Mouse (Mus musculus) midbrain, embryonic 11.5 days (tissue): ENCODE results near the gene Lef1. TPM values are rescaled to one million over a fixed set of nuclear protein-coding genes. Genes with fewer than 3 reads are reported as not detected.
A peak's percentile ranks its signal among the peaks of the same experiment; 100 is the strongest.

ENCODE experiments used
- ATAC-seq: fragments of 200-750 bp; cut with Nextera tagmentation; 2 replicates; pipeline ENCODE4 v1.8.0; 2017; ENCODE audit warnings: moderate TSS enrichment, moderate library complexity; ENCODE audit not compliant: low FRiP score
- DNase-seq: peaks from one replicate; pipeline ENCODE4 v3.0.0; 2015; ENCODE audit warnings: low spot score; ENCODE audit errors: missing footprints
- H3K27ac ChIP-seq: fragments of 300-500 bp; sonication (generic); 2 replicates; pipeline ENCODE4 v1.5.1; 2014; ENCODE audit warnings: low read depth, low read length
- H3K27me3 ChIP-seq: fragments of 300-500 bp; sonication (generic); 2 replicates; pipeline ENCODE4 v1.6.1; 2014; ENCODE audit warnings: mild to moderate bottlenecking, low read length, moderate library complexity, mixed read lengths; ENCODE audit not compliant: control insufficient read depth, insufficient read depth
- H3K36me3 ChIP-seq: fragments of 300-500 bp; sonication (generic); 2 replicates; pipeline ENCODE4 v1.6.1; 2014; ENCODE audit warnings: mild to moderate bottlenecking, low read length, moderate library complexity, mixed read lengths; ENCODE audit not compliant: control insufficient read depth, insufficient read depth
- H3K4me1 ChIP-seq: fragments of 300-500 bp; sonication (generic); 2 replicates; pipeline ENCODE4 v1.6.1; 2014; ENCODE audit warnings: low read length; ENCODE audit not compliant: control insufficient read depth, insufficient read depth
- H3K4me2 ChIP-seq: fragments of 300-500 bp; sonication (generic); 2 replicates; pipeline ENCODE4 v1.6.1; 2014; ENCODE audit warnings: mild to moderate bottlenecking, moderate library complexity
- H3K4me3 ChIP-seq: fragments of 300-500 bp; sonication (generic); 2 replicates; pipeline ENCODE4 v1.5.1; 2014; ENCODE audit warnings: low read depth, low read length
- H3K9ac ChIP-seq: fragments of 300-500 bp; sonication (generic); 2 replicates; pipeline ENCODE4 v1.6.1; 2014; ENCODE audit warnings: low read length
- H3K9me3 ChIP-seq: fragments of 300-500 bp; sonication (generic); 2 replicates; pipeline ENCODE4 v1.6.1; 2016; ENCODE audit warnings: low read length; ENCODE audit not compliant: control insufficient read depth
- WGBS: fragments of 180-500 bp; shearing (Covaris S2); extraction: QIAGEN DNeasy Blood & Tissue Kit; methylation state at CpG from one replicate; pipeline ENCODE4 v1.1.7; 2014; 5-methylcytosine and 5-hydroxymethylcytosine counted together
- polyA plus RNA-seq: library from polyadenylated mRNA; unstranded; fragments of >200 nt; fragmentation: Nextera tagmentation; extraction: Ambion mirVana; gene quantifications from 2 replicates; pipeline ENCODE4 v1.2.1, GENCODE M21; 2014

Lef1 gene
- polyA plus RNA-seq, 1 experiment from 2014 or later = 66.9 TPM

GRCm38 (mm10) chr3:131271157-131271556 lies 160.9 kb downstream of the Lef1 start:
- Histone ChIP-seq H3K4me1 (peaks cover 17% of the 10 kb centered on the region), H3K36me3 (no peaks in the 10 kb centered on the region), H3K9ac (peak overlapping the region; percentile 70), H3K27ac (no peak overlapping the region), H3K9me3 (no peaks in the 10 kb centered on the region), H3K27me3 (no peaks in the 10 kb centered on the region; the same call in 1 of the 2 replicates), H3K4me3 (peak overlapping the region; percentile 65), H3K4me2 (peak overlapping the region; percentile 88)
- ATAC-seq (peak; percentile 47), DNase-seq (no peak)
- 6% methylated on average over 8 of the region's 8 CpGs for WGBS

GRCm38 (mm10) chr3:131271559-131272373 lies 161.5 kb downstream of the Lef1 start, which contains the start of gene Hadh:
Hadh (minus strand) TSS chr3:131272101.
- WGBS = 0% methylated on average over 53 of the region's 54 CpGs
- no peak within 1 kb of the TSS for H3K27ac ChIP-seq

GRCm38 (mm10) chr3:131272374-131273100 lies 162.3 kb downstream of the Lef1 start:
- Histone ChIP-seq H3K4me1 (peaks cover 17% of the 10 kb centered on the region), H3K36me3 (no peaks in the 10 kb centered on the region), H3K4me3 (peak overlapping the region; percentile 65), H3K27ac (no peak overlapping the region), H3K9ac (peak overlapping the region; percentile 55), H3K4me2 (peak overlapping the region; percentile 88), H3K27me3 (no peaks in the 10 kb centered on the region), H3K9me3 (no peaks in the 10 kb centered on the region)
- DNase-seq = no peak
- 59% methylated on average over 10 of the region's 10 CpGs for WGBS
- ATAC-seq = peak; percentile 15; the same call in 1 of the 2 replicates

More at GRCm38 (mm10) chr3:131271559-131272373, 161.5 kb downstream of the Lef1 start, which contains the start of gene Hadh:
- DNase-seq (peak; percentile 99), ATAC-seq (peak; percentile 95)
- Histone ChIP-seq H3K27me3 (no peaks in the 10 kb centered on the region; the same call in 1 of the 2 replicates), H3K4me2 (peak within 1 kb of the TSS; percentile 88), H3K9ac (peak within 1 kb of the TSS; percentile 70), H3K4me3 (peak within 1 kb of the TSS; percentile 65), H3K36me3 (no peaks in the 10 kb centered on the region), H3K4me1 (peaks cover 17% of the 10 kb centered on the region), H3K9me3 (no peaks in the 10 kb centered on the region)

Other genes starting within 250 kb of the Lef1 start
- gene Hadh, start 161.6 kb downstream of the Lef1 start, polyA plus RNA-seq = 66.5 and 71.6 TPM in 2 replicates
- gene Cyp2u1, start 192.8 kb downstream of the Lef1 start, polyA plus RNA-seq = 1.1 and 1.9 TPM in 2 replicates